Mouse (Mus musculus) urinary bladder, postnatal 25 days (tissue): Measurements from ENCODE around the gene Trim25.
A peak's percentile ranks its signal among the peaks of the same experiment; 100 is the strongest.

Experiments used
- DNase-seq: peaks from one replicate; pipeline ENCODE4 v3.0.0; 2022; ENCODE audit warnings: low spot score

Gene Trim25

DNA sequence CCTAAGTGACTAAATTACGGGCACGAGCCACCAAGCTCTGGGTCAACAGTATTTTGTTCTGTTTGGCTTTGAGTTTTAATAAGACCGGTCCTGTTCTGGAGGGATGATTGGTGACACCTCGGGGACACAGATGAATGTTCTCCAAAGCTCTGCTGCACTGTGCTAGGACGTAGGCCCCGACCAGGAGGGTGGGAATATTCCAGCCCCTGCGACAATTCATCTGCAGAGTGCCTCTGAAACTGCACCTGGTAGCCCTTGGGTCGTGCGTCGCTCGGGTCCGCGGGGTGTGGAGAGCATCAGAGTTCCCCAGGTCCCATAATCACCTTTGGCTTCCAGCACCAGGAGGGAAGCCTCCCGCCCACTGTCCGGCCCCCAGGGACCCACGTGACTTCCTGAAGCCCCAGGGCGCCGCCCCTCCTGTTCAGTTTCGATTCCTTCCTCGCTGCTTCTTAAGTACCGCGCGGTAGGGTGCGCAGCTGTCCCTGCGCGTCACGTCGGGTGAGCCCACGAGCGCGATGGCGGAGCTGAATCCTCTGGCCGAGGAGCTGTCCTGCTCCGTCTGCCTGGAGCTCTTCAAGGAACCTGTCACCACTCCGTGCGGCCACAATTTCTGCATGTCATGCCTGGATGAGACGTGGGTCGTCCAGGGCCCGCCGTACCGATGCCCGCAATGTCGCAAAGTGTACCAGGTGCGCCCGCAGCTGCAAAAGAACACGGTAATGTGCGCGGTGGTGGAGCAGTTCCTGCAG lies at the start of gene Trim25:
TSS of gene Trim25 (plus strand) at position 403 of the 749 bp plus-strand sequence.
- peak; percentile 84 for DNase-seq

DNA sequence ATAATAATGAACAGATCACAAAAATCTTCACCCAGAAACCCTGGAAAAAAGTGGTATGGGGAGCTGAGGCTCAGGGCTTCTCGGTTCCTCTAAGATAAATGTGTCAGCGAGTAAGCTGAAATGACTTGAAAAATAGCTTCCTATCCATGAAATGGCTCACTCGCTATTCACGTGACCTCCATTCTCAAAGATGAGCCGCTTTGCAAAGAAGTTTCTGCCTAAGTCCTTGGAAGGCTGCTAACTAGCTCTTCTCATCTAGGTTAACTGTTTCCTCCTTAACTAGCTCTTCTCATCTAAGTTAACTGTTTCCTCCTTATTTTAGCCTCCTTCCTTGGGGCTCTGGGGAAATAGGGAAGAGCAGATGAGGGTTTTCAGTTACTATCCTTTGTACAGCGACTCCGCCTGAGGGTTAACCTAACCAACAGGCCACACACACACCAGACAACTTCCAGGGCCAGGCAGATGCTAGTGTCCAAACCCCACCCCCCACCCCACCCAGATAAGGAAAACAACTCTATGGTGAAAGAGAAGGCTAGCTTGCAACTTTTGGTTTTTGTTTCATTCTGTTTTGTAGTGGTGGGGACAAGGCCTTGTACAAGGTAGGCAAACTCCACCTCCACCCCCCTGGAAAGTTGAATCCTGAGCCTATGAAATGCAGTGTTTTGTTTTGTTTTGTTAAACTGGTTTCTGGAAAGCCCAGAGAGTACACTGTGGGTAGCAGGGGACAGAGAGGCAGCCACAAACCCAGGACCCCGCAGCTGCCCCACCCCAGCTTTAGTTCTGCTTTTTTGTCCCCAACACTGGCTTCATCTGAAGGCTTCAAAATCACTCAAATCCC lies 49.2 kb upstream of the Trim25 start:
- DNase-seq: no peak

DNA sequence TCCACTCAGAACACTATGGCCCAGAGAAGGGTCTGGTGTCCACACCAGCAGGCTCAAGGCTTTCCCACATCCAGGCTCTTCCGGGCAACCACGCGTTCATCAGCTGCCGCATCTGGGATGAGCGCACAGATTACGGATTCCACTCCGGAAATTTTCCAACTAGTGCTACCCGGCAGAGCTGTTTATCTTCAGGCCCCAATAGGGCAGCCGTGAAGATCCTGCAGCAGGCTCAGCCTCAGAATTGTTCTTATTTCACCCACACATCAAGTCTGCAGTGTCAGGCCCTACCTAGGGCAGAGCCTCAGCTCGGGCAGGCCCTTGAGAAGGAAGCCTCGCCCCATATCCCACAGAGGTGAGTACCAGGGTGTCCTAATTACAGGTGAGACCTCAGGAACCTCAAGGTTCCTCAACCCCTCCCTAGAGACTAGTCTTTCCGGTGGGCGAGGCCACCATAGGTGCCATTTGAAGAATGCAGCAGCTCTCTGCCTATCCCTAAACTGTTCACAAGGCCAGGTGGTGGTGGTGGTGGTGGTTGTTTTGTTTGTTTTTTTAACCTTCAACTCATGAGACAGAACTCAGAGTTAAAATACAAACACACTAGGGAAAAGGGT lies 48.4 kb upstream of the Trim25 start:
- no peak for DNase-seq

GRCm38 (mm10) chr11:88951576-88951975 lies 47.6 kb upstream of the Trim25 start:
- DNase-seq: no peak

- no peak for DNase-seq
Observed at GRCm38 (mm10) chr11:88952117-88952516, 47.1 kb upstream of the Trim25 start.

- DNase-seq: no peak
Observed at GRCm38 (mm10) chr11:88953582-88953981, 45.6 kb upstream of the Trim25 start.

DNA sequence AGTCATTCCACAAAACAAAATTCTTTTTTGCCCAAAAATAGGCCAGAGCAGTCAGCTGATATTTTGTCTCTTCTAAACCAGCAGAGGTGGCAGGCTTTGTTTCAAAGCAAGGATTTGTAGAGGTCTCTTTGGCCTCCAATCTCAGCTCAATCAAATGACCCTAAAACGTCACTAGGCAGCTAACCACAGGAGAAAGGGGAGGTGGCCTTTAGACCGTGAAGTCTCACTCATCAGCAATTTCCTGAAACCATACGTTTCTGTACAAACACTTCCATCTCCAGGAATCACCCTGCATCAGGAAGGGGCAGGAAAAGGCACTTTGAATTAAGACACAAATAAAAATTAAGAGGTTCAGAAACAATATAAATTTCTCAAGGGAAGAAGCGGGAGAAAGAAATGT lies 44.4 kb upstream of the Trim25 start:
- DNase-seq: no peak

DNA sequence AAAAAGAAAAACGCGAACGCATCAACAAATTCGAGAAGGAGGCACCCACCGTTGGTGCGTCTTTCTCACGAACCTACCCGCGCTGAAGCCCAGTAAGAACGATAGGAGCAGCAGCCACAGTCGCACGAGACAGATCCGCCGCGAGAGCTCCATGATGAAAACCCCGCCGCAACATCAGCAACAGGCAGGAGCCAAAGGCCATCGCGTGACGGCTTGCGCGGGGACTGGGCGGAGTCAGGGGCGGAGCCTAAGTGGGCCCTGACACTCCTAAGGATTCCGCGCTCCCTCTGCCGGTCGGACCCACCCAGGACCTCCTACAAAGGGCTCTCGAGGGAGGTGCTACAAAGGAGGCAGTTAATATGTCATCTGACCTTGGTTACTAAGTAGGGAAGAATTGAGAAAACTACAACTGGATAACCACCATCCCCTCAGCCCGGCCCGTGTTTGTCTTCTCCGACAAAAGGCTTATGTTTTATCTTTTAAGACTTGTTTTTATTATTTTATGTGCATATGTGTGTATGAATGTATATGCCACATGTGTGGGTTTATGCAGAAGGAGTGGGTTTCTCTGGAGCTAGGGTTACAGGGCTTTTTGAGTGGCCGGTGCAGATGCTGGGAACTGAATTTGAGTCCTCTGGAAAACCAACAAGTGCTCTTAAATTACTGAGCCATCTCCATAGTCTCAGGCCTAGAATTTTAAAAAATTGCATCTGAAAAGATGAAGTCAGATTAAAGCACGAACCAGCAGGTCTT lies 43.8 kb upstream of the Trim25 start, which contains the start of gene Scpep1:
TSS of gene Scpep1 (minus strand) at position 249 of the 753 bp plus-strand sequence.
- DNase-seq: peak; percentile 94

DNA sequence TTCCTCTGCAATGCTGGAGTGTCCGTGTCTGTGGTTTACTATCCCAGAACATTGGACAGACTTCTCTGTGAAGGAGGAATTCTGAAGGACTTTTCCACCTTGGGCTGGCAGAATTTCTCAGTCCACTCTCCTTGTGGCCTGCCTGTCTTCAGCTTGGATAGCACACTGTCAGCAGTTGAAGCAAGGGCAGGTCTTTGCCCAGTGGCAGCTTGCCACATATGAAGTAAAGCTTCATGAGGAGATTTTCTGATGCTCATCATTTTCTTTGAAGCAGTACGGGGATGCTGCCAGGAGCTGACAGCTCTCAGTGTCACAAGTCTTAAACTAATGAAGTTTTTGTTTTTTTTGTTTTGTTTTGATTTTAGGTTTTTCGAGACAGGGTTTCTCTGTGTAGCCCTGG lies 40.3 kb upstream of the Trim25 start:
- no peak for DNase-seq

- DNase-seq: no peak
Observed at GRCm38 (mm10) chr11:88966881-88967361, 32.3 kb upstream of the Trim25 start, which contains the start of gene Elobl. Gene Elobl, minus strand, starts transcription at chr11:88966931.

DNA sequence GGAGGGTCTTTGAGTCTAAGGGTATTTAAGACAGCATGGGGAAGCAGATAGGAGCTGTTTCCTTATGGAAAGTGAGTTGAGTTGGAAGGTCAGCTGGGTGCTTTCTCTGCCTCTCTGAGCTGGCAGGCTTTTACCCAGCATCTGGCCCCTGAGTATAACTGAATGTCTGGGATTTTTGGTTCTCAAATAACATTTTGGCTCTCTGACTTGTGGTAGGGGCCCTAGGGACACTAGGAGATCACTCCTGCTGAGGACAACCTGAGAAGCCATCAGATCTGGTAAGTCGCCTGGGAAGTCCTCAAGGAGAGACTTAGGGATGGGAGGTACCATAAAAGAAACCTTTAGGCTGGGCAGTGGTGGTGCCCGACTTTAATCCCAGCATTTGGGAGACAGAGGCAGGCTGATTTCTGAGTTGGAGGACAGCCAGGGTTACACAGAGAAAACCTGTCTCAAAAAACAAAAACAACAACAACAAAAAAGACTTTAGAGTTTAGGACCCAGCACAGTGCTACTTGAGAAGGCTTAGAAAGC lies 28.9 kb upstream of the Trim25 start, which contains the start of gene Coil:
TSS of gene Coil (plus strand) at position 51 of the 531 bp plus-strand sequence.
- no peak for DNase-seq

DNA sequence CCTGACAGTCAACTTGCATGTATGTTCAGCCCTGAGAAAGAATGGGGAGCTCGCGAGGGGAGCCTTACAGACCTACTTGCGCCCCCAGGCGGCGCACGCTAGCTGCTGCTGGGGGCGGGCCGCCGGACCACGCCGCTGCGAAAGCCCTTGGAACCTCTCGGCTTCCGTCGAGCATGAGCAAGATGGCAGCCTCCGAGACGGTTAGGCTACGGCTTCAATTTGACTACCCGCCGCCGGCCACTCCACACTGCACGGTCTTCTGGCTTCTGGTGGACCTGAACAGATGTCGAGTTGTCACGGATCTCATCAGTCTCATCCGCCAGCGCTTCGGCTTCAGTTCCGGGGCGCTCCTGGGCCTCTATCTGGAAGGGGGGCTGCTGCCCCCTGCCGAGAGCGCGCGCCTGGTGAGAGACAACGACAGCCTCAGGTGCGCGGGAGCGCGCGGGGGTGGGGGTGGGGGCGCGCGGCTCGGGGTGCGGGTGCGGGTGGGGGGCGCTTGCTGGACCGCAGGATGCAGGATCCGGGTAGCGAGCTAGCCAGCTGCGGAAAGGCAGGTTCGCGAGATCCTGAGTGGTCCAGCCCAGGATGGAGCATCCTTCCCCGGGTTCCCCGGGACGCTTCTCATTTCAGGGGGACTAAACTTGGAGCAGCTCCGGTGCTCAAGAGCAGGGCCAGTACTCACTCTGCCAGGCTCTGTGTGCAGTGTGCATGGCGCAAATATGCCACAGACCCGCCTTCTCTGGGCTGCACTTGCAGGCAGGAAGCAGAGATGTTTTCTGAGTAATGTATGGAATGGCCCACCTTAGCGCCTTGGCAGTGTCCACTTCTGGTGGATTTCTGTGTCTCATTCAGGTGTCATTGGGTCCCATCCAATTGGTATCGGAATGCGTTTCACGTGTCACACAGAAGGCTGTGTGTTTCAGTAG lies 25.1 kb upstream of the Trim25 start:
- DNase-seq: peak; percentile 91

GRCm38 (mm10) chr11:88976320-88976719 lies 22.9 kb upstream of the Trim25 start:
- no peak for DNase-seq

- no peak for DNase-seq
Observed at GRCm38 (mm10) chr11:88977188-88977587, 22.0 kb upstream of the Trim25 start.

- no peak for DNase-seq
Observed at GRCm38 (mm10) chr11:88981337-88981736, 17.8 kb upstream of the Trim25 start.

GRCm38 (mm10) chr11:88986616-88987015 lies 12.6 kb upstream of the Trim25 start:
- no peak for DNase-seq

GRCm38 (mm10) chr11:88988956-88989355 lies 10.2 kb upstream of the Trim25 start:
- no peak for DNase-seq

- DNase-seq: no peak
Observed at GRCm38 (mm10) chr11:88989530-88989929, 9.6 kb upstream of the Trim25 start.

DNA sequence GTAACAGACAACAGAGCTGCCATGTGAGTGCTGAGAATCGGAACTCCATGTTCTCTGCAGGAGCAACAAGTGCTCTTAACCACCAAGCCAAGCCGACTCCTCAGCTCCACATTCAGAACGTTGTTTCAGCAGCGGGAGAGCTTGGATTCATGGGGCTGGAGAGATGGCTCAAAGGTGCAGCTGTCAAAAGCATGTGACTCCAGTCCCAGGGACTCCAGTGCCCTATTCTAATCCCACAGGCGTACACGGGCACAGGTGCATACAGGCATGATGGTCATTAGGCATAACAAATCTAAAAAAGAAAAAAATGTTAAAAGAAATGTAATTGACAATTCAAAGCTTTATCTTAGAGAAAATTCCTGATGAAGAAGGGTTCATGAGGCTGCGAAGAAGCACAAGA lies 6.0 kb upstream of the Trim25 start:
- DNase-seq: no peak

DNA sequence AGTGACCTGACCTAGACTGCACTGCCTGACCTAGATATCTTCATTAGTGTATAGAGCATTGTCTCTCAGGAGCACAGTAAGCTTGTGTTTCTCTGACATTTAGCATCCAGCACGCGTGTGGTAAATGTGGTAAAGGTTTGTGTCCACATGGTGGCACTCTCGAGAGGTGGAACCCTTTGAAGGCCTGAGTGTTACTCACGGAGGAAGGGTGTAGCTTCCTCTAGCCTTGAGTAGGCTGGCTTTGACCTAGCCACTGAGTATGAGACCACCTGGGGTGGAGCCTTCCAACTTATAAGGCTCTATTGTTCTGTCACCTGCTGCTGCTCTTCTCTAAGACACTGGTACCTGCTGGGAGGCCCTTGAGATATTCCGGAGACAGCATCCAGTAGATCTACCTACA lies 5.6 kb upstream of the Trim25 start:
- DNase-seq: peak; percentile 47
